Mouse (Mus musculus): ENCODE data around the gene Zfp821. TPM values are rescaled to one million over a fixed set of nuclear protein-coding genes. Genes with fewer than 3 reads are reported as not detected.
A peak's percentile ranks its signal among the peaks of the same experiment; 100 is the strongest.

Zfp821 gene
- 37.7 and 42.8 TPM in 2 replicates for polyA plus RNA-seq (2016; fragmentation: Nextera tagmentation; extraction: Ambion mirVana)

DNA sequence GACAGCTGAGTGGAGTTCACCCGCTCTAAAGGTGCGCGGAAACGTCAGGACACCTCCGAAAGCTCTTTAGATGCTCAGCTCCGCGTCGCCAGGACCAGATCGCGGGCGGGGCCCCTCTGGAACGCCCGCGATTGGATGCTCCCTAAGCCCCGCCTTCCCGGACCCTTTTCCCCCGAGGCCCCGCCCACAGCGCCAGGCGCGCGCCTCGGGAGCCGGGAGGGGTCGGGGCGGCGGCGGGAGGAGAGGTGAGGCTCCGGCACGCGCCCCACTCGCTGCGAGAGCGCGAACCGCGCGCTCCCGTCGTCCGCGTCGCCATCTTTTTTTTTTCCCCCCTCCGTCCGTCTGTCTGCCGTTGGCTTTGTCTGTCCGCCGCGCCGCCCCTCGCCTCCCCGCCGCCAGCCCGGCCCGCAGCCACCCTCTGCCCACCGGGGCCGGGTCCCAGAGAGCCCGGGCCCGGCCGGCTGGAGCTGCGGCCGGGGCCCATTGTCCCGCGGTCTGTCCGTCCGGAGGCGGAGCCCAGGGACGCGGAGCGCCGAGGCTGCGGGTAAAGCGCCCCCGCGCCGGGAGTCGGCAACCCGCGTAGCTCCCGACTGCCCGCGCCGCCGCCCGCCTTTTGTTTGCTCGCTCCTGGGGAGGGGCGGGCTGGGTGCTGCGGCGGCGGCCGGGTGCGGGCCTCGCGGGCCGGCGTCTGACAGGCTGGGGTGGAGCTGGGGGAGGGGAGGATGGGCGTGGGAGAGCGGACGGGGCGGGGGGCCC is at the start of gene Zfp821:
TSS of gene Zfp821 (plus strand) at position 227 of the 756 bp plus-strand sequence.
- Histone ChIP-seq H3K4me1 (peaks cover 30% of the 10 kb centered on the region), H3K27me3 (ENCODE audit: low read depth, poor library complexity, severe bottlenecking) (peaks cover 26% of the 10 kb centered on the region), H3K4me3 (peak within 1 kb of the TSS; percentile 83), H3K9me3 (replicated peaks) (no peaks in the 10 kb centered on the region), H3K36me3 (peaks cover 32% of the 10 kb centered on the region), H3K27ac (replicated peaks) (peak within 1 kb of the TSS; percentile 100)
- WGBS: under 1% methylated on average over 92 of the region's 100 CpGs
- peak; percentile 92 for DNase-seq (ENCODE audit: low spot score)

DNA sequence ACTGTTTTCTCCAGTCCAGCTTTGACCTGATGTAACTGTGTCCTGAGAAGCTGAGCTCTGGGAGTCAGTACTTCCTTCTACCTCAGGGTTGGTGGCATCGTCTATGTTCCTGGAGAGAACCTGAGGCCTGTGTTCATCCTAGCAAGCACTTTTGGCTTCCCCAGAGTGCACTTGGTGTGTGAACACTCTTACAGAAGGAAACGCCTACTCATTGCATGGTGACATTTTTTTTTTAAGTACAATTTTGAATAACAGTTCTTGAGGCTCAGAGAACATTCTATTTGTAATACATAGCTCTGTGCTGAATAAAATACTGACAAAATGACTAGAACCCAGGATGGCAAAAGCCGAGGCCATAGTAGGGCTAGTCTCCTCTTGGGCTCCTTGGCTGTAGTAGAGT is 48.5 kb upstream of the Zfp821 start:
- WGBS: 88% methylated on average over 3 of the region's 3 CpGs
- Histone ChIP-seq H3K4me3 (no peak overlapping the region), H3K4me1 (no peaks in the 10 kb centered on the region), H3K9me3 (replicated peaks) (no peaks in the 10 kb centered on the region), H3K36me3 (no peaks in the 10 kb centered on the region), H3K27ac (replicated peaks) (no peak overlapping the region), H3K27me3 (ENCODE audit: low read depth, poor library complexity, severe bottlenecking) (no peaks in the 10 kb centered on the region)
- no peak for DNase-seq (ENCODE audit: low spot score)

DNA sequence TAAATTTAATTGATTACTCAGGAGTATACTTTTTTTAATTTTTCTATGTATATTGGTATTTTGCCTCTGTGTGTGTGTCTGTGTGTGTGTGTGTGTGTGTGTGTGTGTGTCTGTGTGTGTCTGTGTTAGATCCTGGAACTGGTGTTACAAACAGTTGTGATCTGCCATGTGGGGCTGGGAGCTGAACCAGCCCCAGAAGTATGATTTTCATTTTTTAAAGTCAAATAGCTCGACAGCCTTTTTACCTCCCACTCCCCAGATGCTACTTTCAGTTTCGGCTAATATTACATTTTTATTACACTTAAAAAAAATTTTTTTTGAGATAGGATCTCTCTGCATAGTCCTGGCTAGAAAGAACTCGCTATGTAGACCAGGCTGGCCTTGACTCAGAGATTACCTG is 43.0 kb upstream of the Zfp821 start:
- Histone ChIP-seq H3K36me3 (0 out of 2 replicates have a peak, but pooled peaks cover 3% of the 10 kb centered on the region), H3K4me1 (no peaks in the 10 kb centered on the region), H3K27ac (replicated peaks) (no peak overlapping the region), H3K9me3 (replicated peaks) (no peaks in the 10 kb centered on the region), H3K27me3 (ENCODE audit: low read depth, poor library complexity, severe bottlenecking) (no peaks in the 10 kb centered on the region), H3K4me3 (no peak overlapping the region)
- 89% methylated on average over 3 of the region's 3 CpGs for WGBS
- DNase-seq (ENCODE audit: low spot score): no peak

DNA sequence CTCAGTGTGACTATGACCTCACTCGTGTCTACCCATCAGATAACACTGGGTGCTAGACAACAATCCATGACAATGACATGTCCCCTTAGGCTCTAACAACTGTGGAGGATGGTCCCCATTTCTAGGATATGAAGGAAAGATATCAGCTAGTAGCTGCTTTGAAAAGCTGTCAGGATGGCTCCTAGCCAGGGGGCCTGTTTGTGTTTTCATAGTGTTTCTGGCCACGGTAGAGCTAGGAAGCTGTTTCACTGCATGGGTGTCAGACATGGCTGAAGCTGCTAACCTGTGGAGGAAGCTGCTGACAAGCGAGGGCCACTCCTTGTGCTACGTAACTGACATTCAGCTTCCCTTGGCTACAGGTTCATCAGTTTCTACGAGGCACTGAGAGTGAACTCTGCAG is 38.7 kb upstream of the Zfp821 start:
- H3K4me1 ChIP-seq: no peaks in the 10 kb centered on the region
- no peaks in the 10 kb centered on the region for H3K27me3 ChIP-seq (ENCODE audit: low read depth, poor library complexity, severe bottlenecking)
- H3K27ac ChIP-seq (replicated peaks): no peak overlapping the region
- 89% methylated on average over 5 of the region's 5 CpGs for WGBS
- H3K36me3 ChIP-seq: peaks cover 42% of the 10 kb centered on the region
- no peaks in the 10 kb centered on the region for H3K9me3 ChIP-seq (replicated peaks)
- no peak overlapping the region for H3K4me3 ChIP-seq
- no peak for DNase-seq (ENCODE audit: low spot score)

DNA sequence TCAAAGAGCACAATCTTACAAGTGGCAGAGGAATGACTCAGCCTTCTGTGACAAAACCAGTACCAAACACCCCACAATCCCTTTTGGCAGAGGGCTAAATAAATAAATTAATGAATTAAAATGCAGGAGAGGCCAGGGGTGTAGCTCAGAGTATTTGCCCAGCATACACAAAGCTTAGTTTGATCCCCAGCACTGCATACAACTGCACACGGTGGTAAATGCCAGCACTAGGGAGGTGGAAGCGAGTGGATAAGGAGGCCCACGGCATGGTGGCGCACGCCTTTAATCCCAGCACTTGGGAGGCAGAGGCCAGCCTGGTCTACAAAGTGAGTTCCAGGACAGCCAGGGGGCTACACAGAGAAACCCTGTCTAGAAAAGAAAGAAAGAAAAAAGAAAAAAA is 32.7 kb upstream of the Zfp821 start:
- DNase-seq (ENCODE audit: low spot score): no peak
- H3K4me3 ChIP-seq: no peak overlapping the region
- WGBS: 93% methylated on average over 5 of the region's 5 CpGs
- no peak overlapping the region for H3K27ac ChIP-seq (replicated peaks)
- H3K27me3 ChIP-seq (ENCODE audit: low read depth, poor library complexity, severe bottlenecking): no peaks in the 10 kb centered on the region
- H3K36me3 ChIP-seq: peaks cover 98% of the 10 kb centered on the region
- no peaks in the 10 kb centered on the region for H3K9me3 ChIP-seq (replicated peaks)
- H3K4me1 ChIP-seq: no peaks in the 10 kb centered on the region

DNA sequence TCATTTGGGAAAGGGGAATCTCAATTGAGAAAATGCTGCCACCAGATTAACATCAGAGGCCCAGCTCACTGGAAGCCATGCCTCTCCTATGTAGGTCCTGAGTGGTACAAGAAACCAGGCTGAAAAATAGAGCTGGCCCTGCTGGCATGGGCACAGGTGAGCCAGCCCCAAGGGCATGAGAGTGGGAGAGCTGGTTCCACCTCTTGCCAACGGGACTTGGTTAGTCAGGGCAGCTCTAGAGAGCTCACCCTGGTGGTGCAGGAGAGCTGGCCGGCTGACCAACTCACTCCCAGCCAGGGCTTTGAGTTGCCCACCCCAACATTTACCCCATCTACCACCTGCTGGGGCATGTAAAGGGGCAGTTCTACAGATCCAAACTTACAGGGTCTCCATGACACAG is 31.8 kb upstream of the Zfp821 start:
- no peak for DNase-seq (ENCODE audit: low spot score)
- H3K36me3 ChIP-seq: peaks cover 99% of the 10 kb centered on the region
- 89% methylated on average over 2 of the region's 2 CpGs for WGBS
- H3K27ac ChIP-seq (replicated peaks): no peak overlapping the region
- H3K27me3 ChIP-seq (ENCODE audit: low read depth, poor library complexity, severe bottlenecking): no peaks in the 10 kb centered on the region
- no peaks in the 10 kb centered on the region for H3K4me1 ChIP-seq
- no peaks in the 10 kb centered on the region for H3K9me3 ChIP-seq (replicated peaks)
- no peak overlapping the region for H3K4me3 ChIP-seq

DNA sequence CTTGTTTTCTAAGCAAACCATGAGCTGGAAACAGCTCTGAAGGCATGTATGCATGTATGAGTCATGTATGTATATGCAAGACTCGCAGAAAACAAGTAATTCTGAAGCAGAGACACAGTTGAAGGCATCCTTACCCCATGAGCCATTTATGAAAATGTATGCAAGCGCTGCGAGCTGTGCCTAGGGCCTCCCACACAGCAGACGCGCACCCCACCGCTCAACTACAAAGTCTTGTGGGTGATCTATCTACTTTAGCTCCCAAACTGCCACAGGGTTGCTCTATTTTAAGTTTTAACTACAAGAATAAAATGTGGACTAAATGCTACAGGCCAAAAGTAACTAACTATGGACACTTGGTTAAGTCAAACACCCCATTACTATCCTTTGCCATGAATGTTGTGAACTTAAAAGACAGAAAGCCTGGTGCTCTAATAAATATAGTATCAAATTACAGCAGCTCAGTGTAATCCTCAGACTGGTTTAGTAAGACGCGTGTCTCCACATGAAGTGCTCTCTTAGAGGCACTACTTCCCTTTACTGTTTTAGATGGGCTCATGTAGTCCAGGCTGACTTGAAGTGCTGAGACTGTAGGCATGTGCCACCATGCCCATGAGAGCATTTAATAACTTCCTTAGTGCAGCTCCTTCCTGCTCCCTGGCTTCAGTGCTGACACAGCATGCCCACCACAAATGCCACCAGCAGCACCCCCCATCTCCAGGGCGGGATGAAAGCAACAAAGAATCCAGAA is 29.3 kb upstream of the Zfp821 start:
- WGBS: 96% methylated on average over 9 of the region's 9 CpGs
- Histone ChIP-seq H3K36me3 (peaks cover 98% of the 10 kb centered on the region), H3K4me1 (no peaks in the 10 kb centered on the region), H3K27me3 (ENCODE audit: low read depth, poor library complexity, severe bottlenecking) (no peaks in the 10 kb centered on the region), H3K9me3 (replicated peaks) (no peaks in the 10 kb centered on the region), H3K27ac (replicated peaks) (no peak overlapping the region), H3K4me3 (no peak overlapping the region)
- DNase-seq (ENCODE audit: low spot score): no peak

DNA sequence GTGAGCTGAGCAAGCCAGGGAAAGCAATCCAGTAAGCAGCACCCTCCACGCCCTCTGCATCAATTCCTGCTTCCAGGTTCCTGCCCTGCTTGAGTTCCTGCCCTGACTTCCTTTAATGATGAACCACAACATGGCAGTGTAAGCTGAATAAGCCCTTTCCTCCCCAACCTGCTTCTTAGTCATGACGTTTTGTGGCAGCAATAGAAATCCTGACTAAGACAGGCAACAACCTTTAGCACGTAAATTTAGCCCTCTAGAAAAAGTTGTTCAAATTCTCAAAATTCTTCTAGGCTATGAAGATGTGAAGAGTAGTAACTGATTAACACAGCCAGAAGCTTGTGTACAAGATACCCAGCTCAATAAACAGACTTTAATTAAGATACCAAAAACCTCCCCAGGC is 23.8 kb upstream of the Zfp821 start:
- Histone ChIP-seq H3K27me3 (ENCODE audit: low read depth, poor library complexity, severe bottlenecking) (no peaks in the 10 kb centered on the region), H3K9me3 (replicated peaks) (no peaks in the 10 kb centered on the region), H3K4me3 (no peak overlapping the region), H3K4me1 (no peaks in the 10 kb centered on the region), H3K27ac (replicated peaks) (no peak overlapping the region), H3K36me3 (peaks cover 71% of the 10 kb centered on the region)
- no peak for DNase-seq (ENCODE audit: low spot score)
- 87% methylated on average over 3 of the region's 3 CpGs for WGBS

DNA sequence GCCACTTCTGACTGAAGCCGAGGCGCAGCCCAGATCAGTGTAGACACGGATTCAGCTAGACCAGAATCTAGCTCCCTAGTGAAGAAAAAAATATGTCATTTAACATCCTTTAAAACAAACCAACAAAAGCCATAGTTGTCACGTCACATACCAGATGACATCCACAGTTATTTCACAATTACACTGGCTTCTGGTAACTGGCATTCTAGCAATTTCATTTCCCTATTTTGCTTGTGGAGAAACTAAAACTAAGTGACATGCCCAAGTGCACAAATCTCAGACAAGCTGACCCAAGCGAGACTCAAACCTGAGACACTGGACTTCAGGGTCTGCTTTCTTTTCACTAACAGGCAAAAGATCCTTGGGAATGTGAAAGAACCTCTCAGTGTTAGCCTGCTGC is 23.2 kb upstream of the Zfp821 start:
- no peak overlapping the region for H3K4me3 ChIP-seq
- H3K4me1 ChIP-seq: no peaks in the 10 kb centered on the region
- no peak for DNase-seq (ENCODE audit: low spot score)
- H3K27me3 ChIP-seq (ENCODE audit: low read depth, poor library complexity, severe bottlenecking): no peaks in the 10 kb centered on the region
- WGBS: 96% methylated on average over 5 of the region's 5 CpGs
- H3K27ac ChIP-seq (replicated peaks): no peak overlapping the region
- H3K36me3 ChIP-seq: peaks cover 65% of the 10 kb centered on the region
- no peaks in the 10 kb centered on the region for H3K9me3 ChIP-seq (replicated peaks)

DNA sequence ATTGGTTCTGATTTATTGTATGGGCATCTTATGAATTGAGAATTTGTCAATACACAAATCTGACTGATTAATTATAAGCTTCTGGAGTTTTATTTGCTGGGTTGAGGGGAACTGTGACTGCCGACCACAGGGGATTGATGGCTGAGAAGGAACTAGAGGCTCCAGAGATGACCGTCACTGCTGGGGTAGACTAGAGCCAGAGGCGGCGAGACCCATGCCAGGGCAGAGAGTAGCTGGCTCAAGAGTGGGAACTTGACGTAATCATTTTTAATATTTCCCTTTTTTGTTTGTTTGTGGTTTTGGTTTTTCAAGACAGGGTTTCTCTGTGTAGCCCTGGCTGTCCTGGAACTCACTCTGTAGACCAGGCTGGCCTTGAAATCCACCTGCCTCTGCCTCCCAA is 18.1 kb upstream of the Zfp821 start:
- H3K4me3 ChIP-seq: no peak overlapping the region
- DNase-seq (ENCODE audit: low spot score): no peak
- H3K27ac ChIP-seq (replicated peaks): no peak overlapping the region
- WGBS: 93% methylated on average over 5 of the region's 5 CpGs
- no peaks in the 10 kb centered on the region for H3K27me3 ChIP-seq (ENCODE audit: low read depth, poor library complexity, severe bottlenecking)
- H3K36me3 ChIP-seq: peaks cover 31% of the 10 kb centered on the region
- H3K4me1 ChIP-seq: peaks cover 20% of the 10 kb centered on the region
- no peaks in the 10 kb centered on the region for H3K9me3 ChIP-seq (replicated peaks)

DNA sequence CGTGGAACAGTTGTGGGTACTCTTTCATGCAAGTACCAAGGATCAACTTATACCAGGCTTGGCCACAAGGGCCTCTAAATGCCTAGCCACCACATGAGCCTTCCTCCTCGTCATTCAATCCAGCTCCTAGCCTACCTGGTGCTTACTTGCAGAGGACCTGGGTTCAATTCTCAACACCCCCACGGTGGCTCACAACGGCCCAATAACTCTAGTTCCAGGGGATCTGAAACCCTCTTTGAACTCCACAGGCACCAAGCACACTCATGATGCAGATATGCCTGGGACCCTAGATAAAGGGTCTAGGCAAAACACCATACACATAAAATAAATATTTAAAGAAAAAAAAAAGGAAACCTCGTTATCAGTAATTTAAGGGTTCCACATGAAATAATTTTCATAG is 13.6 kb upstream of the Zfp821 start:
- H3K36me3 ChIP-seq: peaks cover 16% of the 10 kb centered on the region
- no peaks in the 10 kb centered on the region for H3K9me3 ChIP-seq (replicated peaks)
- whole genome bisulfite sequencing: 65% methylated on average over 5 of the region's 5 CpGs
- H3K4me1 ChIP-seq: peaks cover 30% of the 10 kb centered on the region
- peak; percentile 17 for DNase-seq (ENCODE audit: low spot score)
- peaks cover 19% of the 10 kb centered on the region for H3K27me3 ChIP-seq (ENCODE audit: low read depth, poor library complexity, severe bottlenecking)
- H3K27ac ChIP-seq (replicated peaks): no peak overlapping the region
- peak overlapping the region; percentile 98 for H3K4me3 ChIP-seq

DNA sequence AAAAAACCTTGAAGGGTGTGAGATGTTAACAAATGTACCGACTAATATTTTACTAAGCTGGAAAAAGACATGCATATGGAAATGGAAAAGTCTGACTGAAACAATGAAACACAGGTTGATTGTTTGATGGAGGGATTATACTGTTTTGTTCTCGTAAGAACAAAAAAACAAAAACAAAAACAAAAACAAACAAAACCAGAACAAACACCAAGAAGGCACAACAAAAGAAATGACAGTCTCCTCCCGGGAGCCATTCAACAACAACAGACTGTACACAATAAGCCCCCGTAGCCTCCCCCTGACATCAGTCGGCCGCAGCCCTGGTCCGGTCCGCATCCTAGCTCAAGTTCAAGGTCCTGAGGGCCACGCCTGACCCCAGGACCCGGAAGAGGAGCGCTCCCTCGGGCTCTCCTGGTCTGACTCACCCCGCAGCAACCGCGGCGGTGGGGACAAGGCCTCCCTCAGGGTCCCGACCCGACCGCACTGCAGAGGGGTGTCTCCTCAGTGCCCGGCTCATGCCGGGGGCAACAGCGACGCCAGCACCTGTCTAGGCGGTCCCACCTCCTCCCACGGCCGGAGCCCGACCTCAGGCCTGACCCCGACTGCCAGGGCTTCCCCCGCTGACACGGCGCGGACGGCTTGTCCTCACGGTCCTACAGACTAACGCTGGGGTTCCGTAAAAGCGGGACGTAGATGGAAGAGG is 12.8 kb upstream of the Zfp821 start:
- Histone ChIP-seq H3K27ac (replicated peaks) (peak overlapping the region; percentile 95), H3K9me3 (replicated peaks) (no peaks in the 10 kb centered on the region), H3K4me1 (peaks cover 30% of the 10 kb centered on the region), H3K36me3 (peaks cover 14% of the 10 kb centered on the region), H3K27me3 (ENCODE audit: low read depth, poor library complexity, severe bottlenecking) (peaks cover 19% of the 10 kb centered on the region), H3K4me3 (peak overlapping the region; percentile 98)
- WGBS: 2% methylated on average over 38 of the region's 38 CpGs
- DNase-seq (ENCODE audit: low spot score): no peak
